Mouse (Mus musculus): Measurements from ENCODE around the gene Zfr.

Gene Zfr

DNA sequence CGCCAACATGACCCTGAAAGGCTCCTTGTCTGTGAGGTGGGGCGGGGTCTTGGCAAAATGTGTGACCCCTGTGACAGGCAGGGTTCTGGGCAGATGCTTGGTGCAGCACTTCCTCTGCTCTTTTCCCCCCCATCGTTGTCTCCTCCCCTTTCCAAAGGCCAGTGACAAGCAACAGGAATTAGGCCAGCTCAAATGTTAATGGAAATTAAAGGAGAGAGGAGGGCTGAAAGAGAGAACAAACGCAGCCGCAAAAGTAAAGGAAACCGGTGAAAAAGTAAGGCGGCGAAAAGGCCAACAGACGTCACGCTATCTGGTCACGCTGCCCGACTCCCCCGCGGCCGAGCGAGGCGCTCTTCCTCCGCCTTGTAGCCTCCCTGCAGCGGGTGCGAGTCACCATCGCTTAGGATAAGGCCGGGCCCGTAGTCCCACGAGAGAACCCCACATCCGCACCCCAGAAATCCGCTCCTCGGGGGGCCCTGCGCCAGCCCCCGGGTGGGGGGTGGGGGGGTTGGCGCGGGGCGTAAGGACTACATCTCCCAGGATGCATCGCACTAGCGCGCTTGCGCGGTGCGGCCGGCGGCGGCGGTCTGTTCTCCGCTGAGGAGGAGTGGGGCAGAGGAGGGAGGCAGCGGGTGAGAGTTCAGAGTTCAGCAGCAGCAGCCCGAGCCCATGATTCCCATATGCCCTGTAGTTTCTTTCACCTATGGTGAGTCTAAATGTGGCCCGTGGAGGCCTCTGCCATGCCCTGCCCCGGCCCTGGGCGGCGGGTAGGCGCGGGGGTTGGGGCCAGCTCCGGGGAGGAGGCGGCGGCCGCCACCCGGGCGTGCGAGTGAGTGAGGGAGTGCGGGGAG lies at the start of gene Zfr:
Zfr (plus strand) TSS at position 590 of the 851 bp plus-strand sequence.
- peak; percentile 93 for DNase-seq

DNA sequence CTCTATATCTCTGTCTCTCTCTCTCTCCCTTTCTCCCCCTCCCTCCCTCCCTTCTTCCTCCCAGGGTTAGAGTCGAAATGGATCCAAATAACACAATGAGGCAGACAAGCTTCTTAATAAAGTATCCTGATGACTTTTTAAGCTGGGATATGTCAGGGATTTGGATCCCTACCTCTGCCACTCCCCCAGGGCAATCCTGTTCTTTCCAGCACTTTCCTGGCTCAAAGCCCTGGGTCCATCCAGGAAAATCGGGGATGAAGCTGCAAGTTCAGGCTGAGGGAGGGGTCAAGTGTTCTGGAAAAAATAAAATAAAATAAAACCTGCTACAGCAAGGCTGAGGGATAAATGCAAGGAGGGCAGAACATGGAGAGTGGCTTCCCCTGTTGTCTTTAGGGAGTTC lies 49.7 kb upstream of the Zfr start:
- no peak for DNase-seq

DNA sequence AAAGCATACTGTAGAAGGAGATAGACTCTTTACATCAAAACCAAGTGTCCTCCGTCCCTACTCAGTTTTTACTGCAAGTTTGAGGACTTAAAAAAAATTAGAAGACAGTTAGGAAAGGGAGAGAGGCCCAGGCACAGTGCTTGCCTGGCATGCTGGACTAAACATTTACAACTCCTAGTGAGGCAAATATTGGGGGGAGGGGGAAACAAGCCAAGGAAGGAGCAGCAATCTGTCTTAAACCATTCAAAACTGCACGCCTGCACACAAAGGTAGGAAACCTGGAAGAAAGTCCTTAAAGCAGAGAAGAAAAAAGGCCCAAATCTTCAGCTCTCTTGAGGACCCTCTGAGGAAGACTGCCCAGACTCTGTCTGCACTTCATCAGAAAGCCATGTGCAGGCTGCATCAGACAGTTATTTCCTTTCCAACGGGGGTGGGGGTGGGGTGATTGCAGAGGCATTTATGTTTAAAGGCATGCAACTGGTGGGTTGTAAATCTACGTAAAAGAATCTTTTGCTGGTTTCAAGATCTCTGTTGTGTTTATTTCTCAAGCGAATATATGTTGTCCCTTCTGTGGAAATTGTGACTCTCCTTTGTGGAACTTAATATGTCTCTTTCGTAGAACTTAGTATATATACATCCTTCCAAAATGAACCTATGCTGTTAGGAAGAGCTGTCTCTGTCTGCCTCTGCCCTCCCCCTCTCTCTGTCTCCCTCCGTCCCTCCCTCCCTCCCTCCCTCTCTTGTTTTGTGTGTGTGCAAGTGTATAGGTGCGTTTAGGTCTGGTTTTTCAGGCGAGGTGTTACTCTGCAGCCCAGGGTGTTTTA lies 49.0 kb upstream of the Zfr start:
- DNase-seq, result peak; percentile 32

DNA sequence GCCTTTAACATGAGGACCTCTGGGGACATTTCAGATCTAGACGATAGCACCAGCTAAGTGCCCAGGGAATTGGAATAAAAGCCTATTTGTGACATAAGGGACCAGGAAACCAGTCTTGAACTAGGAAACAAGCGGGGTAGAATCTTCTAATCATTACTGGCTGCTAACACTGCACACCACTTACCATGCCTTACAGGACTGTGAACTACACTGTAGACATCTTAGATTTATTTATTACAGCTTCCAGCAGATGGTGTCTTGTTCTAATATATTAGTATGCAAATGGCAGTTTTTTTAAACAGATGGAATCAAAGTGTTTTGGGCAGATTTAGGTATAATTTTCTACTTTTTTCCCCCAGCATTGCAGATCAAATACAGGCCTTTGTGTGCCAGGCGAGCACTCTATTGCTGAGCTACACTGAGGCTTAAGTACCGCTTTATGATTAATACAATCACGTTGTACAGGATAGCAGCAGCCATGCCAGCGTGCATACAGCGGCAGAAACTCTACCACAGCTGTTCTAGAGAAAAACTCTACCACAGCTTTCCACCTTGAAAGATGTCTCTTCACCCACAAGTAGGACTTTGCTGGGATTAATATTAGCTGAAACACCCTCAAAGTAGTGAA lies 44.8 kb upstream of the Zfr start:
- DNase-seq, result no peak

DNA sequence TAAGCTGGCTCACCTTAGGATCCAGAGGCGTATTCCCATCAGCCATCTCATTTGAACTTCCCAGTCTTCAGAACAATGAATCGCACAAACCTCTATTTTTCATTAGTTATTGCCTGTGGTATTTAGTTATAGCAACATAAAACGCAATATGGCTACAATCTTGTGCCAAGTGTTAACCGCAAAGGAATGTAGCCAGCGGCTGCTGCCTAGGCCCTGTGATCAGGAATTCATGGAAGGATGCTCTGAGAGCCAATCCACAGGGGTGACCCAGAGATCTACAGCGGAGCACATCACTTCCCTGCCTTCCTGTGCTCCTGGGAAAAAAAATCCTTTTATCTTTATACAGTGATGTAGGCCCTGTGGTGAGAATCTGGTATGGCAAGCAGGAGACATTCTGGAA lies 43.2 kb upstream of the Zfr start:
- no peak for DNase-seq

DNA sequence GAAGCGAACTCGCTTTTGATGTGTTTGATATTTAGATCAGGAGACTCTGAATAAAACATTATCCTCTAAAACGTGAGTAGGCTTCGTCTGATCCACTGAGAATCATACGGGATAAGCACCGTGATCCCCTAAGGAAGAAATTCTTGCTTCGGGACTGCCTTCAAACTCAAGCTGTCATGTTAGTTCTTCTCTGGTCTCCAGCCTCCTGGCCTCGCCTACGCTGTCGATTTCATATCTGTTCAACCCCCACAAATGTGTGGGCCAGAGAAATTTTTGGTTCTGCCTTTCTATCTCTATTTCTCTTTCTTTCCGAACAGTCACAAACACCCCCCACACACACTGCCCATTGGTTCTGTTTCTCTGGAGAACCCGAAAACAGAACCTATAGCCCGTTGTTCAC lies 35.3 kb upstream of the Zfr start:
- DNase-seq, result no peak

DNA sequence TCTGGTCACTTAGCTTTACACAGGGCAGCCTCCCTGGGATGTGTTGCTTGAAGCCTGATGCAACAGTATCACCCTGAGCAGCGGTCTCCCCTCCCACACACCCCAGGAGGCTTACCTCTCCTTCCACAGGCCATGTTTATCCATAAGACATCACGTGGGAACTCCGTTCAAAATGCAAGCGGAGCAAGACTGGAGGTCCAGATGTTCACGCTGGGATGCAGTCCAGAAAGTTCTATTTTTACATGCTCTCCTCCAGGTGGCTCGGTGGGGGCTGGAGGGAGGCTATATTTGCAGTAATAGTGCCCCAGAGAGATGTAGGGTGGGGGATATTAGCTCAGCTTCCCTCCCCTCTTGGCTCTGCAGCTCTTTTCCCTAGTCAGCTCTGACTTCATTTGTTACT lies 33.5 kb upstream of the Zfr start:
- peak; percentile 31 for DNase-seq

DNA sequence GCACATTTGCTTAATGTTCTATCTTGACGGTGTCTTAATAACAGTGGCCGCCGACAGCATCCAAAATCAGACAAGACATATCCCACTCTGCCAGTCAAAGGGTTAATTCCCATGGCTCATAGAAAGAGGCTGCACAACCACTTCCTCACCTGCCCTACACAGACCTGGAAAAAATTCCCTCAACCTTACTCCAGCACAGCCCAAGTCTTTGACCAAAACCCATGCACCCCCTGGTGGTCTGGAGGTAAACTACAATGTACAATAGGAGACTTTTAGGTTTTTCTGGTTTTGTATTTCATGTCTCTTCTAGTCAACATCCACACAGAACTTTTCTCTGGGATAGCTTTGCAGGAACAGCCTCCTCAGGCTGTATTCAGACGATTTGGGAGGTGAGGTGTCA lies 32.8 kb upstream of the Zfr start:
- peak; percentile 38 for DNase-seq

DNA sequence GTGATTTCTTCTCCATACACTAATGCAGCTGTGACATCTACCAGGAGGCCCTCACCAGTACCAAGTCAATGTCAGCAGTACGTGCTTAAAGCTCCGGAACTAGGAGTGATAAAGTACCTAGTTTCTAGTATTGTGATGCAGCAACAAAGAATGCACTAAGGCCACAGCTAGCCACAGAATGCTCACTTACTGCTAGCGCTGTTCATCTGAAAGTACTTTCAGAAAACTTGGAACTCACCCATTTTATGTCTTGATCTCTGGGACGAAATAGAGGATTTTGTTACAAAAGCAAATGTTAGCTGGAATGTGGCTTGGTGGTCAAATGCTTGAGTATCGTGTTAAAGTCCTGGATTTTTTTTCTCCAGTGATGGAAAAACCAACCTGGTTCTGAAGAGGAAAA lies 30.0 kb upstream of the Zfr start:
- DNase-seq, result no peak

DNA sequence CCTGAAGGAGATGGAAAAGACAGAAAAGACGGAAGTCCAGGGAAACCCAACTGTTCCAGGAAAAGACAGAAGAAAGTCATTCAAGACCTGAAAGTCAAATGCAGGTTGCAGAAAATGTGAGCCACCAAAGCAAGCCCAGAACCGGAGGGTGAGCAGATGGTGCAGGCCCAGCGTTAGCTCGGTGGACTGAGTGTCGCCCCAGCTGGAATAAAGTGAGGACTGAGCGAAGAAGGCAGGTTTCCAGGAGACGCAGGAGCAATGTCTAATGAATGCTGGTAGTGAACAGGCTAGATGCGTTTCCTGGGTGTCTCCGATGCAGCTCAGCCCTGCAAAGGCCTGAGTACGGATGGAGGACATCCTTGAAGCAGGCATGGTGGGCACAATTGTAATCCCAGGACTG lies 29.5 kb upstream of the Zfr start:
- no peak for DNase-seq

DNA sequence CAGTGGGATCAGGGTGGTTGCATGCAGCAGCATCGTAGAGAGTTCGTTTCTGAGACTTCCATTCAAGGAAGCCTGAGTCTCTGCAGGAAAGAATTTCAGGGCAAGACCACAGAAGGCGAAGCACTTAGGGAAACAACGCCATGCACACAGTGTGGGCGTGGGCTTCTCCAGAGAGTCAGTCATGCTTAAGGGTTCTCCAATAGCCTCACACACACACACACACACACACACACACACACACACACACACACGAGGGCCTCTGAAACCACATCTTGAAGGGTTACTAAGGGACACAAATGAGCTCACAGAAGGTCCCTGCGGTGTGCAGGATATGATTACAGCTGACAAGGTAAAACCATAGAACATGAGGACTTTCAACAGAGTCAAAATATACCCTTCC lies 27.5 kb upstream of the Zfr start:
- no peak for DNase-seq

DNA sequence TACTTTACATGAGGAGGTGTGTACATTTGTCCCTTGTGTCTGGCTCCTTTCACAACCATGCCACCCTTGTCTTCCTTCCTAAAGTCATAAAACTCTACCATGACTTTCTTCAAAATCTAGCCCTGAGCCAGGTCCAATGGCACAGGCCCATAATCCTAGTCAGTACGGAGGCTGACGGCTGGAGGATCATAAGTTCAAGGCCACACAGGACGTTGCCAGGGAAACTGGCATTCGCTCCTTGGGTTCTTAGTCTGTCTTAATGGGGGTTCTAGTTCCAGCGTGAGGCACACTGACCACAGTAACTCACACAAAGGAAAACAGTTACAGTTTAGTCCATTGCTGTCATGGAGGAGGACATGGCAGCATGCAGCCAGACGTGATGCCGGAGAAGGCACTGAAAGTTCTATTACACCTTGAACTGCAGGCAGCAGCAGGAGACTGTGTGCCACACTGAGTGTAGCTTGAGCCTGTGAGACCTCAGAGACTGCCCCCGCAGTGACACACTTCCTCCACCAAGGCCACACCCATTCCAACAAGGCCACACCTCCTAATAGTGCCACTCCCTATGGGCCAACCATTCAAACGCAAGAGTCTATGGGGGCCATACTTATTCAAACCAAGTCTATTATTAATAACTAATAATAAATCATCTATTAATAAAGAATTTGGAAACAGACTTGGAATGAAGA lies 26.5 kb upstream of the Zfr start:
- no peak for DNase-seq

DNA sequence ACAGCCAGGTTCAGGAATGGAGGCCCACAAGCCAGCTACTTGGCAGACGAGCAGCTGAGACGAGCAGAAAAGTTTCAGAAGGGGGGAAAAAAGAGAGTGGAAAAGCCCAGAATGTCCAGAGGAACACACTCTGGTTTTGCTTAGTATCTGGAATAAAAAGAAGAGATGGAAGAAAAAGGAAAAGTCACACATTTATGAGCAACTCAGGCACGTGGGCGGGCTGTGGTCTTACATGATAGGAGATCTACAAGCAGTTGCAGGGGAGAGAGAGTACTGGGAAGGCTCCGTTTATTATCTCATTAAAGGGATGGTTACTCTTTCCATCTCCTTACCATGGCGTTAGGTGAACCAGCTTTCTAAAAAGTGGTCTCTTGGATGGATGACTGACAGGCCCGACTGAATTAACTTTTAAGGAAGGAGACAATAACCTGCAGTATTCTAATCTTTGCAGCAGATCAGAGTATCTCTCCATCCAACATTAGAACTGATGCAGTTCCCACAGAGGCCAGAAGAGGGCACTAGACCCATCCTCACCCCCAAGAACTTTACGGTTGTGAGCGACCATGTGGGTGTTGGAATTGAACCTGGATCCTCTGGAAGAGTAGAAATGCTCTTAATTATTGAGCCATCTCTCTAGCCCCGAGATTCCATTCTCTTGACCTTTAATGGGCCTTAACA lies 25.7 kb upstream of the Zfr start:
- peak; percentile 39 for DNase-seq

DNA sequence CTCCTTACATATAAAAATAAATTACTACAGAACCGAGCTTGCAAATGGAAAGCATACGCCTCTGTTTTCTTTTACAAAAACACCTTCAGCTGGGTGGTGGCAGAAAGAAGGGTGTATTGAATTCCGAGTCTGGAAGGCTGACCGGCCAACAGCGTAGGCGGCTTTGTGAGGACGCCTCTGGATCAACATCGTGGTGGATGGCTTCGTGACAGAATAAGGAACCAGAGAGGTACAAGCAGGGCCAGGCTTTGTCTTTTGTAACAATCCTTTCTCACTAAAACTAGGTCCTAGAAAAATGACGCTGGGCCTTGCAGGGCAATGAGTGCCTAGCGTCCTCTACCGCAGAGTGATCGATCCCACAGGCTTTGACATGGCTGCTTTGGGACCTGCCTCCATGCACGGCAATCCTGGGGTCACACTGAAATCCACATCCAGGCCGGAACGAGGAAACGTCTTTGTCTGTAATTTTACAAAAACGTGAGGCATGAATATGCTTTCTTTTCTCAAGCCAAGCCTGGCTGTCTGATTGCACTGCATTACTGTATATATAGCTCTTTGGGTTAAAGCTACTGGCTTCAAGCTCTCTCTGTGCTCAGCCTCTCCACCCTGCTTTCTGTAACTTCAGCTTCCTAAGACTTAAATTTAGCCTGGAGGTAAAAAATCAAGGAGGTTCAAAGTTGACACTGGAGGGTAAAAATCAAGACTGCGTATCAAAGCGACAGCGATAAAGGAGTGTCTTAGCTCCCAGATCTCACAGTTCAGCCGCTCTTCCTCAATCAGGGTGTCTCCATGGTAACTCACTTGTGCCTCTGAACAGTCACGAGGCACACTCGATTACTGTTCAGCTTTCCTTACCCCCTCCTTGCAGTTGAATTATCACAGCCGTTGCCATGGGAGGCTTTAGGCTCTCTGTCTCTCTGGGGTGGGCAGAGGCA lies 24.3 kb upstream of the Zfr start:
- no peak for DNase-seq

DNA sequence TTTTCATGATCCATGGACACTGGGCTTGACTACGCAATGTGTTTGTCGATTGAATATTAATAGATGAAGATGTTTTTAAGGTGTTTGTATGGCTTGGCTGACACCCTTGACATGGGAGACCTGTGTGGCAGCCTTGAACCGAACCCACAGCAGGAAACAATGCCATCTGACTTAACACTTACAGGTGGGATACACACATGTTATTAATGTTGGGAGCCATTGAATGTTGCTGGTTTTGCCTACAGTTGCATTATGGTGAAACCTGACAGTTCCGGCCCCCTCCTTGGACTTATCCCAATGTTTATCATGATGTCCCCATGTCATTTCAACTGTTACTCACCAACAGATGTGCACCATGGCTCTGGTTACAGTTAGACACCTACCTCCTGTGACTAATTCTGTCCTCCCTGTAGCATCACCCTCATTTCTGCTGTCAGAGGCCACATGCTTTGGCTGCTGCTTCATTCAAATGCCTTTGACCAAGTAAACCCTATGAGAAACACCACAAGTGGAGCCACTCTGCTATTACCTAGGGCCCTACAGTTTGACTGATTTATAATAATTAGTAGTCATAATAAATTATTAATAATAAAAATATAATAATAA lies 23.6 kb upstream of the Zfr start:
- DNase-seq, result no peak

DNA sequence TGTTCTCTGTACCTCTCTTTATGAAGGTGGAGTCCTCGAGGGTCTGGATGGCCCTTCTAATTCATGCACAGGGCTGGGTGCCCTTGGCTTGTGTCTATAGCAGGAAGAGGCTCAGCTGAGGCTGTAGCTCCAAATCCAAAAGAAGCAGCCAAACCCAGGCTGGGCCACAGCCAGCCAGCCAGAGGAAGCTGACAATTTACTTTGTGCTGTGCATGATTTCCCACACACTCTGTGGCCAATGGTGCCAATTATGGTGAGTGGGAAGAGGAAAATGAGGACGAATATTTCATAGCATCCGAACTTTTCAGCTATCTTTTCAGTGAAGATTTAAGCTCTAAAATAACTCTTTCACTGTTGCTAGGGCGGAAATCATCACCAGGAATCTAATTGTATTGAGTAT lies 21.2 kb upstream of the Zfr start:
- DNase-seq, result no peak

DNA sequence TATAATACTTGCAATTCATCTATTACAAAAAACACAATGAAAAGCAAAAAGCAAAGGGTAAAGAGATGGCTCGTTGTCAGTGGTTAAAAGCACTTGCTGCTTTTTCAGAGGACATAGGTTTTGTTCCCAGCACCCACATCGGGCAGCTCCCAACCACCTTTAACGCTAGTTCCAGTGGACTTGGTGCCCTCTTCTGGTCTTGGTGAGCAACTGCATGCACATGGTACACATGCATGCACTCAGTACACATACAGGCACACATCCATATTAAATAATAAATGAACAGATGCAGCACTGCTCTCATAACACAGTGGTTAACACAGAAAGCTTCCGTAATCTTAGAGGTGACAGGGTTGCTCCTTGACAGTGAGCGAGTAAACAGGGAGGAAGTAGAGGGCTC lies 20.3 kb upstream of the Zfr start:
- no peak for DNase-seq

DNA sequence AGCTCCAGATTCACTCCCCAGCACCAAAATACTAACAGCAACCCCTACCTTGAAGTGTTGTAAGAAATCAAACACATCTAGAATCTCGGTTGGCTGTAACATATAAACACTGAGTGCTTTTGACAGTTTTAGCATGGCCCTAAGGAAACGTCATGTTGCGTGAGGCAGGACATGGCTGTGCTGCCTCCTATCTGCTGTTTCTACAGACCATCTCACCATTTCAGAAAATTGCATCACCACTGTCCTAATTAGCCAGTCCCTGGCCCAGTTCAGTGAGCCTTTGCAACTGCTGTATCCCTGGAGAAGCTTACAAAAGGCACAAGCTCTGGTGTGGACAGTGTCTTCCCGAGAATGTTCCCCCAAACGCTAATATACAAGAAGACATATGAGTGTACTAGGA lies 16.7 kb upstream of the Zfr start:
- no peak for DNase-seq

DNA sequence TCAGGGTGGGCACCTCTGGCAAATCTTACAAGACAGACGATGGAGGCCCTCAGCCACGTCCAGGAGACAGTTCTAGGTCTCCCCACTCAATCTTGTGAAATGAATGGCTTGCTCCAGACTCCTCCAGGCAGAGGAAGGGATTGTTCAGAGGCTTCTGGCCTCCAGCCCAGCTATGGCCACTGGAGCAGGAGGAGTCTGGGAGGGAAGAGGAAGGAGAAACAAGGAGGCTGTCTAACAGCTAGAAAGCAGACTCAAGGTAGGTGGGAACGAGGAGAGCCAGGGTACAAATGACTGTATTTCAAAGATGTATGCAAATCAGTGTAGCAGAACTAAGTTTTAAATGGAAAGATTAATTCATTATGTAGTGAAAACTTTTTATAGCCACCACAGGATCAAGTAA lies 13.9 kb upstream of the Zfr start:
- DNase-seq, result no peak

DNA sequence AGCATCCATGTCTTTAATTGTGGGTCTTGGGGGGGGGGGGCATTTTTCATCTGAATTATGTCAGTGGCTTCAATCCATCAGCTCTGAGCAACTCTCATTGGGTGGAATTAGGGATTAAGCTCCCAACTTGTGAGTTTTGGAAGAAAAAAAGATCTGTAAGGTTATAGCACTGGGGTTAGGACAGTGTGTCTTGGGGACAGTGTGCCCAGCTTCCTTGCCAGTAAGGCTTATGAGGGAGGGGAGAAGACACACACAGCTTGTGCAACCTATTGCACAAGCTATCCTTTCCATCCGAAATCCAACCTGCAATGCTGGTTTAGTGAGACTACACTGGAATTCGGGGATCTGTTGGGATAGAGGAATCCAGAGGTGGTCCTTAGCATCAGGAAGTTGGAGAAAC lies 12.8 kb upstream of the Zfr start:
- DNase-seq, result no peak

DNA sequence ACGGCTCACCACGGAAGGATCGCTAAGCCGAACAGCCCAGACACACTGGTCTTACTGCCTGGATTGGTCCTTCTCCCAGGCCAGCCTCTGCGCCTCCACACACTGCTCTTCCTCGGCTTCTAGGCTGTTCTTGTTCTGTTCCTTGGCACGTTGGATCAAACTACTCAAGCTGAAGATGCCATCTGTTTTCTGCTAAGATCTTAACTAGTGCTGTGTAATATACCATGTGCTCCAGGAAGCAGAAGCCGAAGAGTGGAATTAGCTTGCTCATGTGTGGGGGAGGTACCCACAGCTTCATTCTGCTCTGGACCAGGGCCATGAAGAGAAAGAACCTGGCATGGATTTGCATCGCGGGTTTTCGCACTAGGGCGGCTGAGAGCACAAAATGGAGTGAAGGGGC lies 11.2 kb upstream of the Zfr start:
- DNase-seq, result no peak
